Mouse (Mus musculus) adrenal gland, adult 2 months (tissue): Measurements from ENCODE around the gene Actg2. TPM values are rescaled to one million over a fixed set of nuclear protein-coding genes. Genes with fewer than 3 reads are reported as not detected.
"Not testable (repeated sequence)": the region's sequence is repeated elsewhere in the genome, so short reads cannot be mapped to it uniquely, and the experiment has no call there.

ENCODE experiments used
- DNase-seq: peaks from one replicate; pipeline ENCODE4 v3.0.0; 2021
- long read RNA-seq: library from polyadenylated mRNA; stranded (forward); transcript quantifications from one replicate; pipeline ENCODE4 v2.0.0, GENCODE M21; 2021
- polyA plus RNA-seq: library from polyadenylated mRNA; depleted of rRNA; stranded (reverse); fragments of >200 nt; gene quantifications from 2 replicates; pipeline ENCODE4 v1.2.3, GENCODE M21; 2012; rRNA removed
- total RNA-seq, 2 experiments: library from RNA; stranded (reverse); gene quantifications; 2 replicates each; pipeline ENCODE4 v1.2.3; 2021

Gene Actg2
- total RNA-seq (under 1 TPM; 0.81 to 0.97 TPM), polyA plus RNA-seq (0.80 and 1.9 TPM in 2 replicates)
- long read RNA-seq, partial matches to known transcripts = 0 of 1 reads
- long read RNA-seq, other reads (novel, unspliced or antisense) = 0 of 1 reads

GRCm38 (mm10) chr6:83536028-83536794 is at the start of gene Actg2:
Gene Actg2 (minus strand): TSS chr6:83536265.
- no peak for DNase-seq

GRCm38 (mm10) chr6:83585328-83585727 is 49.3 kb upstream of the Actg2 start:
- DNase-seq = not testable (repeated sequence)

GRCm38 (mm10) chr6:83583591-83583990 is 47.5 kb upstream of the Actg2 start:
- no peak for DNase-seq

DNA sequence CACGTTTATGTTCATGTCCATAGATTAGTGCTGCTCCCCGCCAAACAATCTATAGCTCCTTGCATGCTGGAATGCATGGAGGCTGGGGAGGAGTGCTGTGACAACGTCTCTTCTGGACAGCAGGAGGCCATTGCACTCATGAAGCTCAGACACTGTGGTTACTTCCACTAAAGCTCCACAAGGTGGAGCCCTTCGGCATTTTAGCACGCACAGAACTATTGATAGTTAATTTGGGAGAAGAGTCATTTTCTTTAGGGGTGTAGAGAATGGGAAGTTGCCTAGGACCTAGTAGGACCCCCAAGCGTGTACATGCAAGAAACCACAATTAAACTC is 46.8 kb upstream of the Actg2 start:
- DNase-seq = no peak

GRCm38 (mm10) chr6:83582135-83582937 is 46.3 kb upstream of the Actg2 start:
- no peak for DNase-seq

GRCm38 (mm10) chr6:83577534-83577933 is 41.5 kb upstream of the Actg2 start:
- DNase-seq = no peak

DNA sequence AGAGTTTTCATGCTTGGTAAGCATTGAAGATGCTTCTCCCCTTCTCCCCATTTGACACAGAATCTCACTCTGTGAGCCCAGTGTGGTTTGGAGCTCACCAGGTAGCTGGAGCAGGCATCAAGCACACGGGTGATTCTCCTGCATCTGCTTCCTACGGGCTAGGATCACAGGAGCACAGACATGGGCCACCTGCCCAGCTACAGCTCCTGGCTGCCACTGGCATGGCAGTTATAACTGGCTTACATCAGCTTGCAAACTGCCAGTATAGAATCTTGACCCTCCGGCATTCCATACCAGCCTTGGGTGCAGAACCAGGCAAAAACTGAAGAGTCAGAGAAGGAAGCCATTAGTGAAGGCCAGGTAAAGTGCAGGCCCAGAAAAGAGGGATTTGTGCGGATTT is 39.5 kb upstream of the Actg2 start:
- no peak for DNase-seq

DNA sequence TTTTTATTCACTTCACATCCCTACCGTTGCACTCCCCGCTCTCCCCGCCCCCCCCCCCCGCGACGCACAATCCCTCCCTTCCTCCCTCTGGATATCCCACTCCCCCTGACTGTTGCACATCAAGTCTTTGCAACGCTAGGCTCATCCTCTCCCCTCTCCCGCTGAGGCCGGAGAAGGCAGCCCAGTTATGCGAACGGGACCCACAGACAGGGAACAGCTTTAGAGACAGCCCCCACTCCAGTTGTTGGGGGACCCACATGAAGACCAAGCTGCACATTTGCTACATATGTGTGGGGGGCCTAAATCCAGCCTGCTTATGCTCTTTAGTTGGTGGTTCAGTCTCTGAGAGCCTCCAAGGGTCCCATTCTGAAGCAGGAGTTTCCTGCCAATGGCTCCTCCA is 36.6 kb upstream of the Actg2 start, which contains the start of gene Stambp:
Stambp (minus strand) TSS at position 59 of the 400 bp plus-strand sequence.
- DNase-seq = no peak

- DNase-seq = peak; percentile 93
Observed at GRCm38 (mm10) chr6:83571840-83572667, 36.0 kb upstream of the Actg2 start.

DNA sequence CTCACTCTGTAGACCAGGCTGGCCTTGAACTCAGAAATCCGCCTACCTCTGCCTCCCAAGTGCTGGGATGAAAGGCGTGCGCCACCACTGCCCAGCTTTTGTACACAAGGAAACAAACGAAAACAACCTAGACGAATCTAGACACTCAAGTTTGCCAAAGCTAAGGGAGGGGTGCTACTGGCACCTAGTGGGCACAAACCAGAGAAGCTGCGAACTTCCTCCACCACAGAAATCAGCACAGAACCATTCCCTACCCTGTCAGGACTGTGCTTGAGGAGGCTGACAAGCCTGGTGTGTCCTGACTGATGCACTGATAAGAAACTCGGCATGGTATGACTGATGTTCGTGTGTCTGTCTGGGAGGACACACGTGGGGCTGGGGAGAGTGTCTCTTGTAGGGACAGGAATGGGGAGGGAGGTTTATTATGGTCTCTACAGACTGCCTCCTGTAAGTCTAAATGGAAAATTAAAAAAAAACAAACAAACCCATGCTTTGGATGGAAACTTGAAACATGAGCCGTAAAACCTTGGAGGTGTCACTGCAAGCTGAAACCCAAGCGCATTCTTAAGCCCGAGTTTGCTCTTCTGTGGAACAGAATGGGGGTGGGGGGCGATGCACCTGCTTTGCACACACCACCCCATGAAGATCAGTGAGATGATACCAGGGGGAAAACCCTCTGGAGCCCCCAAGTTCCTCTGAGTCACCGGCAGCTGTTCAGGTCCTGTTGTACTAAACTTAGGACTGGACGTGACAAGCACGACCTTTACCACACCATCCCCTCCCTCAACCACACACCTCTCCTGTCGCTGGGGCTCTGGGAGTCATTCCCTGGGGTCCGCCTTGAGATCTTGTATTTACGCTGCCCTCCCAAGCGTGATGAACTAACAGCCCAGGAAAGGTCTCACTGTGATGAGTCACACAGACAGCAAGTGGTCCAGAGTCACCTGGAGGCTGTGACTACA is 33.1 kb upstream of the Actg2 start:
- DNase-seq = no peak

GRCm38 (mm10) chr6:83555972-83556371 is 19.9 kb upstream of the Actg2 start:
- no peak for DNase-seq

- DNase-seq = no peak
Observed at GRCm38 (mm10) chr6:83548346-83548745, 12.3 kb upstream of the Actg2 start.

DNA sequence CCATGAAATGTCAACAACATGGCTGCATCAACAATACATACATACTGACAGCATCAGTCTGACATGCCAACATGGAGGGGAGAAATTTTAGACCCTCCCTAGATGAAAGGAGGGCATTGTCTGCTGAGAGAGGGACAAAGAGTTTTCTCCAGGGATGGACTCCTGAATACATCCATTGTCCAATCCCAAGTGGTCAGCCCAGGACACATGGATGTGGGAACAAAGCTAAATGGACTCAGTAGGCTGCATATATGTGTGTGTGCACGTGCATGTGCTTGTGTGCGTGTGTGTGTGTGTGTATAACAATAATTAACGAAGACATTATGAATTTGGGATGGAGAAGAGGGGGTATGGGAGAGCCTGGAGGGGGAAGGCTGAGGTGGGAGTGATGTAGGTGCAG is 9.7 kb upstream of the Actg2 start:
- DNase-seq = no peak

DNA sequence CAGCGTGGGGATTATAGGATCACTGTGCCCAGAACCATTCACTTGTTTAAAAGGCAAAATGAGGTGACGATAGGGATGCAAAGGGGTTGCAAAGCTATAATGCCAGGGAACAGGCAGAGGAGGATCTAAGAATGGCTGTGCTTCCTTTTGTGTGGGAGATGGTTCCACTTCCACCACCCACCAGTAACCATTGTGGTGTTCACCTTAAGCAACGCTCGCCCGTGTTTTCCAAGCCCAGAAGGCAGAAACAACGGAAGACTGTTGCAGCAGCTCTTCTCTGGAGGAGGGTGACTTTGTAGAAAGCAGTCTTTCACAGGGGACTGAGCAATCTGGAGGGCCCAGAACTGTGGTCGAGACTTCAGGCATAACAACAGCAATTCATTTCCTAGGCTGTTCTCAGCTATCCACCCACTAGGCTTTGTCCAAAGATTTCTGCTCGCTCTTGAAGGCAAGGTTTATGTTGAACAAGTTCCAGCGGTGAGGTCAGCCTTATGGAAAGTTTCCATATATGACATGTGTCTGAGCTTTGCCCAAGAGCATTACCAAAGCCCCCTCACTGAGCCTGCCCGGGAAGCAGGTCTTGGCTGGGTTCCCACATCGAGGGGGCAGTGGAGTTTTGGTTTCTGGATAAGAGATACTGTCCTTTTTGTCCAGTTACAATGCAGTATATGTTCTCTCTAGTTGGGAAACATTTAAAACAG is 5.8 kb upstream of the Actg2 start:
- DNase-seq = no peak

DNA sequence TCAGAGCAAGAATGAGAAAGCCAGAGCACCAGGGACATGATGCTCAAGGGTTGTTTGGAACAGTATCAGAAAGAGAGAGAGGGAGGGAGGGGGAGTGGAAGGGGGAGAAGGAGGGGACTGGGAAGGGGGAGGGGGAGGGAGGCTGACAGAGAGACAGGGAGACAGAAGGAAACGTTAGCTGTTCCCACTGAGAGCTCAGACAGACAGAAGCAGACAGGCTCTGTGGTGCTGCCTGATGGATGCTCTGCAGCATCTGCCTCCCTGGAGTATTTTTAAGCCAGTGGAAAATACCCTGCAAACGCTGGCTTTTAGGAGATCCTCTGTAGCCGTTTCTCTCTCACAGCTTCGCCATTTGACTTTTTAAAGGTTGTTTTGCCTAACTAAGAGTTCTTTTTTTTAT is 4.0 kb upstream of the Actg2 start:
- no peak for DNase-seq

GRCm38 (mm10) chr6:83536795-83537059 is 662 bp upstream of the Actg2 start:
- DNase-seq = no peak

DNA sequence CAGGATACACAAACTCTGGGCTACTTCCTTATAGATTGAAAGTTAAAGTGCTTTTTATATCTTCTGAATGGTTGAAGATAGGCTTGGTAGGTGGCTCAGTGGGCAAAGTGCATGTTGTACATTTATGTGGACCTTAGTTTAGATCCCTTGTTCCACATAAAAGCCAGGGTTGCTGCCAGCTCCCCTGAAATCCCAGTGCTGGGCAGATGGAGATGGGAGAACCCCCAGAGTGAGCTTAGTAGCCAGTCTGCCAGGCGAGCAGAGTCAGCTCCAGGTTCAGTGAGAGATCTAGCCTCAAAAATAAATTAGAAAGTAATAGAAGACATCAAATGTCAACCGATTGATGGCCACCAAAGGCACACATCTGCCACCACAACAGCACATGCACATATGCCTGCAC is 3.5 kb downstream of the Actg2 start:
- DNase-seq = no peak

GRCm38 (mm10) chr6:83523194-83523593 is 12.9 kb downstream of the Actg2 start:
- DNase-seq = no peak

- DNase-seq = no peak
Observed at GRCm38 (mm10) chr6:83521784-83522183, 14.3 kb downstream of the Actg2 start.

DNA sequence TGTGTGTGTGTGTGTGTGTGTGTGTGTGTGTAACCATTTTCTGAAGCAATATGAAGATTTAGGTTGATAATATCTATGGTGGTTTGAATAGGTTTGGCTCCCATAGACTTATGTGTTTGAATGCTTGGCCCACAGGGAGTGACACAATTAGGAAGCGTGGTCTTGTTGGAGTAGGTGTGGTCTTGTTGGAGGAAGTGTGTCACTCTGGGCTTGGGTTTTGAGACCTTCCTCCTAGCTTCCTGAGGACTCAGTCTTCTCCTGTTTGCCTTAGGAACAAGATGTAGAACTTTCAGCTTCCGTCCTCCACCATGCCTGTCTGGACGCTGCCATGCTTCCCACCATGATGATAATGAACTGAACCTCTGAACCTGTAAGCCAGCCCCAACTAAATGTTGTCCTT is 17.4 kb downstream of the Actg2 start:
- DNase-seq = no peak

DNA sequence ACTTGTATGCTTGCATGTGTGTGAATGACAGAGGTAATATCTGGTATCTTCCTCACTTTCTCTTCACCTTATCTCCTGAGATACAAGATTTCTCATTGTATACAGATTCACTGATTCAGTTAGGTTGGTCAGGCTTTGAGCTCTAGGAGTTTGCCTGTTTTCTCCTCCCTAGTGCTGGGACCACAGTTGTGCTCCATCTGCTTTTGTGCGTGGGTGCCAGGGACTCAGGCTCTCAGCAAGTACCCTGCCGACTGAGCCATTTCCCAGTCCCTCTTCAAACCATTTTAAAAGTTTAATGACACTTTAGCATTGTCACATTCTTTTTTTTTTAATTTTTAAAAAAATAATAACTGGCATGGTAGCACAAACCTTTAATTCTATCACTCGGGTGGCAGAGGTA is 20.9 kb downstream of the Actg2 start:
- no peak for DNase-seq
